Mouse (Mus musculus): Measurements from ENCODE around the gene Ino80. TPM values are rescaled to one million over a fixed set of nuclear protein-coding genes. Genes with fewer than 3 reads are reported as not detected.

Ino80 gene
- polyA plus RNA-seq, 1 experiment, result 15.4 TPM

- DNase-seq (ENCODE audit: extremely low spot score in 1 of 2, low spot score in 1 of 2), result no peak
Measured at GRCm38 (mm10) chr2:119325568-119326143, 151.8 kb downstream of the Ino80 start, which contains the start of gene Dll4. TSS of gene Dll4 (plus strand) at chr2:119325784.

GRCm38 (mm10) chr2:119324576-119325318 lies 152.7 kb downstream of the Ino80 start:
- DNase-seq (ENCODE audit: extremely low spot score in 1 of 2, low spot score in 1 of 2), result no peak

GRCm38 (mm10) chr2:119323866-119324575 lies 153.5 kb downstream of the Ino80 start:
- no peak for DNase-seq (ENCODE audit: extremely low spot score in 1 of 2, low spot score in 1 of 2)

Other genes starting within 250 kb of the Ino80 start
- not detected in 2 replicates for gene Ppp1r14d, start 247.8 kb downstream of the Ino80 start, polyA plus RNA-seq (2012; rRNA removed)
- 1.4 and 1.5 TPM in 2 replicates for gene Spint1, start 240.3 kb downstream of the Ino80 start, polyA plus RNA-seq (2012; rRNA removed)
- gene Rhov, start 206.4 kb downstream of the Ino80 start, polyA plus RNA-seq (2012; rRNA removed), result 6.2 and 6.5 TPM in 2 replicates
- gene Vps18, start 188.9 kb downstream of the Ino80 start, polyA plus RNA-seq (2012; rRNA removed), result 28.6 and 28.8 TPM in 2 replicates
- gene Dll4, start 151.9 kb downstream of the Ino80 start, polyA plus RNA-seq (2012; rRNA removed), result 3.3 and 4.2 TPM in 2 replicates
- 7.1 and 7.6 TPM in 2 replicates for gene Chac1, start 126.5 kb downstream of the Ino80 start, polyA plus RNA-seq (2012; rRNA removed)
- gene Exd1, start 69.9 kb upstream of the Ino80 start, polyA plus RNA-seq (2012; rRNA removed), result 0.82 and 1.2 TPM in 2 replicates
- gene Chp1, start 70.0 kb upstream of the Ino80 start, polyA plus RNA-seq (2012; rRNA removed), result 113 and 117 TPM in 2 replicates
- 0.76 and 0.86 TPM in 2 replicates for gene Nusap1, start 140.6 kb upstream of the Ino80 start, polyA plus RNA-seq (2012; rRNA removed)
- 1.4 and 1.7 TPM in 2 replicates for gene Oip5, start 140.8 kb upstream of the Ino80 start, polyA plus RNA-seq (2012; rRNA removed)
- 20.8 and 21.7 TPM in 2 replicates for gene Ndufaf1, start 185.1 kb upstream of the Ino80 start, polyA plus RNA-seq (2012; rRNA removed)
- 41.0 and 41.8 TPM in 2 replicates for gene Rtf1, start 197.4 kb upstream of the Ino80 start, polyA plus RNA-seq (2012; rRNA removed)